Mouse (Mus musculus) hindbrain, postnatal 0 days (tissue): ENCODE data around the gene Fam185a. TPM values are rescaled to one million over a fixed set of nuclear protein-coding genes. Genes with fewer than 3 reads are reported as not detected.
A peak's percentile ranks its signal among the peaks of the same experiment; 100 is the strongest.

Experiments used
- ATAC-seq: fragments of 200-750 bp; cut with Nextera tagmentation; 2 replicates; pipeline ENCODE4 v1.8.0; 2017; ENCODE audit warnings: mild to moderate bottlenecking, moderate TSS enrichment, moderate library complexity
- DNase-seq: peaks from one replicate; pipeline ENCODE4 v3.0.0-alpha.2; 2015; ENCODE audit warnings: low spot score
- H3K27ac ChIP-seq: fragments of 300-500 bp; sonication (generic); 2 replicates; pipeline ENCODE4 v1.5.1; 2014; ENCODE audit warnings: mild to moderate bottlenecking
- H3K27me3 ChIP-seq: fragments of 300-500 bp; sonication (generic); 2 replicates; pipeline ENCODE4 v1.6.1; 2014; ENCODE audit warnings: low read length, mixed read lengths; ENCODE audit not compliant: insufficient read depth
- H3K36me3 ChIP-seq: fragments of 300-500 bp; sonication (generic); 2 replicates; pipeline ENCODE4 v1.6.1; 2014; ENCODE audit warnings: low read length, mixed read lengths; ENCODE audit not compliant: insufficient read depth
- H3K4me1 ChIP-seq: fragments of 300-500 bp; sonication (generic); 2 replicates; pipeline ENCODE4 v1.6.1; 2014; ENCODE audit warnings: antibody characterized with exemption, low read length, mixed read lengths; ENCODE audit not compliant: insufficient read depth
- H3K4me2 ChIP-seq: fragments of 300-500 bp; sonication (generic); 2 replicates; pipeline ENCODE4 v1.6.1; 2014; ENCODE audit warnings: low read depth, mild to moderate bottlenecking, low read length, moderate library complexity, mixed read lengths
- H3K4me3 ChIP-seq: fragments of 300-500 bp; sonication (generic); 2 replicates; pipeline ENCODE4 v1.5.1; 2014; ENCODE audit warnings: low read length
- H3K9ac ChIP-seq: fragments of 300-500 bp; sonication (generic); replicated peaks from 2 replicates; pipeline ENCODE4 v1.6.1; 2014; ENCODE audit warnings: mild to moderate bottlenecking, low read length, moderate library complexity, mixed read lengths
- H3K9me3 ChIP-seq: fragments of 300-500 bp; sonication (generic); 2 replicates; pipeline ENCODE4 v1.6.1; 2016; ENCODE audit warnings: low read length, mixed read lengths
- CTCF ChIP-seq: IDR thresholded peaks from 2 replicates; pipeline ENCODE4 v1.5.1; 2016; ENCODE audit warnings: antibody characterized with exemption, control low read depth, low read depth
- WGBS: fragments of 180-500 bp; shearing (Covaris S2); extraction: QIAGEN DNeasy Blood & Tissue Kit; methylation state at CpG from one replicate; pipeline ENCODE4 v1.1.7; 2014; 5-methylcytosine and 5-hydroxymethylcytosine counted together
- polyA plus RNA-seq: library from polyadenylated mRNA; unstranded; fragments of >200 nt; fragmentation: Nextera tagmentation; extraction: Ambion mirVana; gene quantifications from 2 replicates; pipeline ENCODE4 v1.2.1, GENCODE M21; 2015
- total RNA-seq: library from RNA; depleted of rRNA; stranded (reverse); fragments of >200 nt; gene quantifications from 2 replicates; pipeline ENCODE4 v1.2.3, GENCODE M21; 2014; rRNA removed

Fam185a gene
- total RNA-seq (11.8 and 13.2 TPM in 2 replicates), polyA plus RNA-seq (8.9 and 9.6 TPM in 2 replicates)

GRCm38 (mm10) chr5:21424614-21425602, at the start of gene Fam185a, which contains the start of gene Ccdc146:
Gene Fam185a (plus strand): TSS chr5:21424958.
Gene Ccdc146 (minus strand): TSS chr5:21424677.
- no peaks in the 10 kb centered on the region for H3K27me3 ChIP-seq
- TF ChIP-seq CTCF = no peak
- peak within 1 kb of the TSS; percentile 53 for H3K9ac ChIP-seq
- H3K4me3 ChIP-seq = peak within 1 kb of the TSS; percentile 66
- H3K36me3 ChIP-seq = no peaks in the 10 kb centered on the region
- no peaks in the 10 kb centered on the region for H3K4me1 ChIP-seq
- H3K27ac ChIP-seq = 0 out of 2 replicates have a peak within 1 kb of the TSS, but pooled peaks have one; percentile 5
- H3K4me2 ChIP-seq = peak within 1 kb of the TSS; percentile 89
- no peaks in the 10 kb centered on the region for H3K9me3 ChIP-seq
- 1% methylated on average over 68 of the region's 68 CpGs for WGBS
- ATAC-seq (peak; percentile 100), DNase-seq (peak; percentile 99)

DNA sequence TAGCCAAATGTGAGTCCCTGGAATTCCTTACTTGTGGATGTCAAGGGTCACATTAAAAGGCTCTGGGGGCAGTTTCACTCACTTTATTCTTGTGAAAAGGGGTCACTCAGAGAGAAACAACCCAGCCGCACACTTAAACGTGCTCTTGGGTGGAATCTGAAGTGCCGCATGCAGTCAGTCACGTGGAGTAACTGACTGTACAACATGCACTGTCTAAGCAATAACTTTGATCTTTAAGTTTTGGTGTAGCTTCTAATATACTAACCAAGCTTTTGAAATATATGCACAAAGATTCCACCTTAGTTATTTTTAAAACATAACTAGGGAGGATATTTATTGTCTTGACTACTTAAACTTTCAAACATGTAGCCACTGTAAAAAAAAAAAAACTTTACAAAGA, 47.8 kb upstream of the Fam185a start:
- no peaks in the 10 kb centered on the region for H3K9me3 ChIP-seq
- no peaks in the 10 kb centered on the region for H3K27me3 ChIP-seq
- no peak overlapping the region for H3K9ac ChIP-seq
- WGBS = 77% methylated on average over 4 of the region's 4 CpGs
- no peak for TF ChIP-seq CTCF
- ATAC-seq = no peak
- peaks cover 10% of the 10 kb centered on the region; the same call in 1 of the 2 replicates for H3K4me1 ChIP-seq
- no peak for DNase-seq
- no peak overlapping the region for H3K4me2 ChIP-seq
- H3K4me3 ChIP-seq = no peak overlapping the region
- no peaks in the 10 kb centered on the region for H3K36me3 ChIP-seq
- no peak overlapping the region for H3K27ac ChIP-seq

GRCm38 (mm10) chr5:21378397-21378796, 46.4 kb upstream of the Fam185a start:
- ATAC-seq = no peak
- WGBS = 87% methylated on average over 2 of the region's 2 CpGs

DNA sequence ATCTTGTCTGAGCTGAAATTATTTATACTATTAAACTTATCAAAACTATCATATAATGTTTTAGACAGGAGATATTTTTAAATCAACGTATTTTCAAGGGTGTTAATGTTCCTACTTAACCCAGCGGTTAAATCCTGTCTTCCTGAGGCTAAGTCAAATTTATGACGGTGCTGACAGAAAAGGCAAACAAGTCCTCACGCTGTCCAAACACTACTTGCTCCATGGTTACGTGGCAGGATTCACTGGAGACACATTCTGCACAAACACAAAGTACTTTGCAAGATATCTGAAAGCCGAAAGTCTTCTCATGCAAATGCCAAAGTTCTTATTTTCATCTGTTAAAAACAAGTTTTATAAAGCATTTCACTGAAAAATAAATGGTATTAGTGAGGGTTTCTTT, 42.8 kb upstream of the Fam185a start:
- no peaks in the 10 kb centered on the region for H3K4me1 ChIP-seq
- no peaks in the 10 kb centered on the region for H3K36me3 ChIP-seq
- no peaks in the 10 kb centered on the region for H3K27me3 ChIP-seq
- TF ChIP-seq CTCF = no peak
- ATAC-seq = no peak
- no peak overlapping the region for H3K9ac ChIP-seq
- H3K27ac ChIP-seq = no peak overlapping the region
- H3K9me3 ChIP-seq = no peaks in the 10 kb centered on the region
- H3K4me3 ChIP-seq = no peak overlapping the region
- 66% methylated on average over 6 of the region's 6 CpGs for WGBS
- H3K4me2 ChIP-seq = no peak overlapping the region
- no peak for DNase-seq

More at GRCm38 (mm10) chr5:21378397-21378796, 46.4 kb upstream of the Fam185a start:
- Histone ChIP-seq H3K9ac (no peak overlapping the region), H3K4me2 (no peak overlapping the region), H3K4me1 (0 out of 2 replicates have a peak, but pooled peaks cover under 1% of the 10 kb centered on the region), H3K27ac (no peak overlapping the region), H3K4me3 (no peak overlapping the region), H3K9me3 (no peaks in the 10 kb centered on the region), H3K36me3 (no peaks in the 10 kb centered on the region), H3K27me3 (no peaks in the 10 kb centered on the region)
- no peak for TF ChIP-seq CTCF
- no peak for DNase-seq

- no peaks in the 10 kb centered on the region for H3K36me3 ChIP-seq
- no peaks in the 10 kb centered on the region for H3K4me1 ChIP-seq
- ATAC-seq (no peak), DNase-seq (no peak)
- TF ChIP-seq CTCF = no peak
- no peak overlapping the region for H3K27ac ChIP-seq
- no peak overlapping the region for H3K9ac ChIP-seq
- no peaks in the 10 kb centered on the region for H3K9me3 ChIP-seq
- WGBS = 67% methylated on average over 6 of the region's 6 CpGs
- no peak overlapping the region for H3K4me2 ChIP-seq
- no peaks in the 10 kb centered on the region for H3K27me3 ChIP-seq
- no peak overlapping the region for H3K4me3 ChIP-seq
These were observed 42.1 kb upstream of the Fam185a start for GRCm38 (mm10) chr5:21382678-21383077.

- H3K27ac ChIP-seq = no peak overlapping the region
- no peak for TF ChIP-seq CTCF
- H3K4me3 ChIP-seq = no peak overlapping the region
- ATAC-seq (no peak), DNase-seq (no peak)
- no peaks in the 10 kb centered on the region for H3K36me3 ChIP-seq
- H3K27me3 ChIP-seq = no peaks in the 10 kb centered on the region
- no peaks in the 10 kb centered on the region for H3K4me1 ChIP-seq
- H3K4me2 ChIP-seq = no peak overlapping the region
- no peak overlapping the region for H3K9ac ChIP-seq
- H3K9me3 ChIP-seq = no peaks in the 10 kb centered on the region
- 57% methylated on average over 14 of the region's 14 CpGs for WGBS
These were observed 41.1 kb upstream of the Fam185a start for GRCm38 (mm10) chr5:21383392-21384251.
